Mouse (Mus musculus) liver, adult 2 months (tissue): ENCODE measurements around the gene Fnbp1. TPM values are rescaled to one million over a fixed set of nuclear protein-coding genes. Genes with fewer than 3 reads are reported as not detected.

Experiments used
- DNase-seq: peaks from one replicate; pipeline ENCODE4 v3.0.0-alpha.2; 2011; ENCODE audit warnings: low read depth, low spot score; ENCODE audit errors: extremely low read depth
- H3K27ac ChIP-seq: fragments of 200-500 bp; replicated peaks from 2 replicates; pipeline ENCODE4 v1.5.1; 2012; ENCODE audit warnings: low read depth, mild to moderate bottlenecking, control low read depth, inconsistent platforms, low read length; ENCODE audit not compliant: insufficient read depth
- H3K27me3 ChIP-seq: fragments of 200-500 bp; 2 replicates; pipeline ENCODE4 v1.6.1; 2012; ENCODE audit warnings: mild to moderate bottlenecking, moderate library complexity, low read length, inconsistent platforms; ENCODE audit not compliant: control insufficient read depth, insufficient read depth
- H3K36me3 ChIP-seq: fragments of 200-500 bp; 2 replicates; pipeline ENCODE4 v1.6.1; 2012; ENCODE audit warnings: low read length, inconsistent platforms; ENCODE audit not compliant: control insufficient read depth, insufficient read depth
- H3K4me1 ChIP-seq: fragments of 200-500 bp; 2 replicates; pipeline ENCODE4 v1.6.1; 2011; ENCODE audit warnings: low read length; ENCODE audit not compliant: control insufficient read depth, insufficient read depth
- H3K4me3 ChIP-seq: fragments of 200-500 bp; 2 replicates; pipeline ENCODE4 v1.5.1; 2011; ENCODE audit warnings: low read depth, mild to moderate bottlenecking, control low read depth, low read length, moderate library complexity; ENCODE audit not compliant: insufficient read depth
- H3K79me2 ChIP-seq: fragments of 200-500 bp; 2 replicates; pipeline ENCODE4 v1.6.1; 2012; ENCODE audit warnings: inconsistent platforms, mild to moderate bottlenecking, low read length, moderate library complexity; ENCODE audit not compliant: control insufficient read depth, insufficient read depth
- H3K9ac ChIP-seq: fragments of 200-500 bp; 2 replicates; pipeline ENCODE4 v1.6.1; 2012; ENCODE audit warnings: low read depth, mild to moderate bottlenecking, control low read depth, inconsistent platforms, low read length
- CTCF ChIP-seq: fragments of 200-500 bp; IDR thresholded peaks from 2 replicates; pipeline ENCODE4 v1.5.1; 2011; ENCODE audit warnings: low read depth, low read length, control low read depth
- POLR2A ChIP-seq: fragments of 200-500 bp; IDR thresholded peaks from 2 replicates; pipeline ENCODE4 v1.6.1; 2011; ENCODE audit warnings: low read length, control low read depth; ENCODE audit not compliant: insufficient read depth; ENCODE audit errors: extremely low read depth
- WGBS: fragments of 180-500 bp; shearing (Covaris S2); methylation state at CpG from one replicate; pipeline ENCODE4 v1.1.7; 2018; 5-methylcytosine and 5-hydroxymethylcytosine counted together
- polyA plus RNA-seq: library from polyadenylated mRNA; depleted of rRNA; stranded (reverse); fragments of >200 nt; gene quantifications from 2 replicates; pipeline ENCODE4 v1.2.3, GENCODE M21; 2012
- total RNA-seq: library from RNA; depleted of rRNA; stranded (reverse); fragments of >200 nt; gene quantifications from 2 replicates; pipeline ENCODE4 v1.2.3, GENCODE M21; 2014

Fnbp1 gene
- total and polyA plus RNA-seq, 2 experiments, result 5.2 to 8.6 TPM

- TF ChIP-seq CTCF (no peak), POLR2A (no peak)
- H3K36me3 ChIP-seq, result 0 out of 2 replicates have a peak, but pooled peaks cover under 1% of the 10 kb centered on the region
- H3K4me3 ChIP-seq, result no peak overlapping the region
- no peak for DNase-seq
- no peak overlapping the region for H3K27ac ChIP-seq
- peaks cover 14% of the 10 kb centered on the region; the same call in 1 of the 2 replicates for H3K79me2 ChIP-seq
- H3K9ac ChIP-seq, result no peak overlapping the region
- 94% methylated on average over 1 of the region's 1 CpGs for WGBS
- H3K4me1 ChIP-seq, result peaks cover 2% of the 10 kb centered on the region; the same call in 1 of the 2 replicates
- no peaks in the 10 kb centered on the region for H3K27me3 ChIP-seq
These were observed 3.1 kb upstream of the Fnbp1 start for GRCm38 (mm10) chr2:31144901-31145300.

- Histone ChIP-seq H3K79me2 (peaks cover 18% of the 10 kb centered on the region; the same call in 1 of the 2 replicates), H3K4me1 (peaks cover 2% of the 10 kb centered on the region; the same call in 1 of the 2 replicates), H3K36me3 (no peaks in the 10 kb centered on the region), H3K9ac (no peak overlapping the region), H3K27ac (peak overlapping the region; percentile 3; the same call in 1 of the 2 replicates), H3K4me3 (no peak overlapping the region), H3K27me3 (no peaks in the 10 kb centered on the region)
- TF ChIP-seq POLR2A, result no peak
- TF ChIP-seq CTCF, result no peak
- 73% methylated on average over 16 of the region's 16 CpGs for WGBS
- DNase-seq, result no peak
These were observed 2.2 kb upstream of the Fnbp1 start for GRCm38 (mm10) chr2:31143768-31144695.

GRCm38 (mm10) chr2:31143326-31143725, 1.5 kb upstream of the Fnbp1 start:
- DNase-seq, result no peak
- no peaks in the 10 kb centered on the region for H3K36me3 ChIP-seq
- no peaks in the 10 kb centered on the region for H3K27me3 ChIP-seq
- H3K79me2 ChIP-seq, result peaks cover 25% of the 10 kb centered on the region; the same call in 1 of the 2 replicates
- peak overlapping the region; percentile 3; the same call in 1 of the 2 replicates for H3K27ac ChIP-seq
- H3K4me1 ChIP-seq, result peaks cover 2% of the 10 kb centered on the region; the same call in 1 of the 2 replicates
- WGBS, result 73% methylated on average over 6 of the region's 6 CpGs
- no peak for TF ChIP-seq CTCF
- no peak for TF ChIP-seq POLR2A
- peak overlapping the region; percentile 5; the same call in 1 of the 2 replicates for H3K9ac ChIP-seq
- H3K4me3 ChIP-seq, result no peak overlapping the region

- Histone ChIP-seq H3K79me2 (peaks cover 30% of the 10 kb centered on the region; the same call in 1 of the 2 replicates), H3K27me3 (no peaks in the 10 kb centered on the region), H3K4me3 (peak overlapping the region; percentile 86; the same call in 1 of the 2 replicates), H3K4me1 (peaks cover 2% of the 10 kb centered on the region; the same call in 1 of the 2 replicates), H3K27ac (0 out of 2 replicates have a peak overlapping the region, but pooled peaks have one; percentile 5), H3K36me3 (no peaks in the 10 kb centered on the region), H3K9ac (no peak overlapping the region; the same call in 1 of the 2 replicates)
- DNase-seq, result no peak
- 44% methylated on average over 3 of the region's 3 CpGs for WGBS
- TF ChIP-seq POLR2A (no peak), CTCF (no peak)
These were observed 697 bp upstream of the Fnbp1 start for GRCm38 (mm10) chr2:31142505-31142904.

- Histone ChIP-seq H3K4me1 (peaks cover 2% of the 10 kb centered on the region; the same call in 1 of the 2 replicates), H3K27ac (peak overlapping the region; percentile 74), H3K9ac (peak overlapping the region; percentile 96), H3K79me2 (peaks cover 35% of the 10 kb centered on the region; the same call in 1 of the 2 replicates), H3K27me3 (no peaks in the 10 kb centered on the region), H3K4me3 (peak overlapping the region; percentile 86), H3K36me3 (no peaks in the 10 kb centered on the region)
- 1% methylated on average over 77 of the region's 78 CpGs for WGBS
- TF ChIP-seq CTCF (no peak), POLR2A (no peak)
- peak; percentile 64 for DNase-seq
These were observed 538 bp downstream of the Fnbp1 start for GRCm38 (mm10) chr2:31141074-31141866.
